Mouse (Mus musculus): ENCODE measurements around the gene Smco4. TPM values are rescaled to one million over a fixed set of nuclear protein-coding genes. Genes with fewer than 3 reads are reported as not detected.

Gene Smco4
- polyA plus RNA-seq, 1 experiment from 2014 or later = 1.6 TPM

Other genes starting within 250 kb of the Smco4 start
- 40.1 and 44.4 TPM in 2 replicates for gene Med17, start 213.5 kb upstream of the Smco4 start, polyA plus RNA-seq (2015; fragmentation: Nextera tagmentation; extraction: Ambion mirVana)
- gene Taf1d, start 187.2 kb upstream of the Smco4 start, polyA plus RNA-seq (2015; fragmentation: Nextera tagmentation; extraction: Ambion mirVana) = 64.8 and 66.2 TPM in 2 replicates
- 9.3 and 10.0 TPM in 2 replicates for gene 4931406C07Rik, start 187.0 kb upstream of the Smco4 start, polyA plus RNA-seq (2015; fragmentation: Nextera tagmentation; extraction: Ambion mirVana)
- gene Cep295, start 135.6 kb upstream of the Smco4 start, polyA plus RNA-seq (2015; fragmentation: Nextera tagmentation; extraction: Ambion mirVana) = 19.2 and 19.3 TPM in 2 replicates
- 1.5 and 3.5 TPM in 2 replicates for gene Deup1, start 134.5 kb downstream of the Smco4 start, polyA plus RNA-seq (2015; fragmentation: Nextera tagmentation; extraction: Ambion mirVana)
- gene Slc36a4, start 216.3 kb downstream of the Smco4 start, polyA plus RNA-seq (2015; fragmentation: Nextera tagmentation; extraction: Ambion mirVana) = 21.5 and 23.5 TPM in 2 replicates